Mouse (Mus musculus) forelimb bud, embryonic 11.5 days (tissue): ENCODE results near the gene A4galt.
A peak's percentile ranks its signal among the peaks of the same experiment; 100 is the strongest.

Experiments
- DNase-seq: peaks from one replicate; pipeline ENCODE4 v3.0.0-alpha.2; 2012; ENCODE audit warnings: low read depth, low spot score

The A4galt gene

DNA sequence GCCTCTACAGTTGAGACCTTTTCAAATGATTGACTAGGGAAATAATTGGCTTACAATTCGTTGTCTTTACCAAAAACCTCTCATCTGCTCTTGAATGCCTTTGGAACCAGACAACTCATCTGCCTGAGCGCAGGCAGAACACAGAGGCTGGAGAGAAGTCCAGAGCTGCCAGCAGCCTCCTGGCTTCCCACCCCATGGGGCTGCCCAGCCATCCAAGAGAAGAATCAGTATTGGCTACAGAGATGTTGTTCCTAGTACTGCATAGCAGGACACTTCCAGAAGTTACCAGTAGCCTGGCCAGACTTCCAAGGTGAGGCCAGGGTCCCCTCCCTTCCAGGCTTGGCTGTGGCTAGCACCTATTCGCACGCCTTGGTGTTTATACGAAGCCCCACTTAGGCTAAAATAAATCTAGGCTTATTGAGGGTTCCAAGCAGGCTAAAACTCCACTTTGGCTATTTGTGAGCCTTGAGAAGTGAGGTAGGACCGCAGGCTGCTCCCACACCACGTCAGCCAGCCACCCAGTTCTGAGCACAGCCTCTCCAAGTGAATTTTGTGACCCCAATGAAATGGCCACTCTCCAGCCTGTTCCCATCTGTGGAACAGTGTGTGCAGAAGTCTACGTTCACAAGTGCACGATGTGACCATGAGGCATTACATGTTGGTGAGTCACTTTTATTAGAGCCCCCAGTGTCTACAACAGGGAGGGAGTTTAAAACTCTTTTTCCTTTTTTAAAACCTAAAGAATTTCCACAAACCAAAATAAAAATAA lies 25.3 kb downstream of the A4galt start:
- no peak for DNase-seq

DNA sequence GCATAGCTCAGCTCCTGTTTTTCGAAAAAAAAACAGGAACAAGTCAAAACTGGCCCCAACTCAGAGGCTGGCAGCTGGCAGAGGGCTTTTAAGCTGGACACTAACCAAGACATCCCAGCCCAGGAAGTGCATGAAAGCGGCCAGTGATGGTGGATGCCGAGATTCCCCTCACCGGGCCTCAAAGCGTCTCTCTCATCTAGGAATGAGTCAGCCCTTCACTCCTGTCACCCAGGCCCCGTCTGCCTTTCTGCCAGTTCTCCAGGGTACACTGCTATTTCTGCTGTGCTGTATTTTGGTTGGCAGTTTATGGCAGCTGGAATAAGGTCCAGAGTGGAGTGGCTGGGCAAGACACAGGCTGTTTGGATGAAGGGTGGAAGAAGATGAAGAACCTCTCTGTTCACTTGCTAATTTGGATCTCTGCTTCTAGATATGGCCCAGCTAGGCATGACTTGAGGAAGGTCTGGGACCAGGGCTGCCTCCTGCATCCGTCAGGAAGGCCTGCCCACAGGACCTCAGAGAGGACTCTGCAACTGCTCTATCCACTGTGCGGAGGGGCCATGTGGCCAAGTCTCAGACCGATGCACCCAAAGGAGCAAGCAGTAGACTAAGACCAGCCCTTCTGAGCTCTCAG lies 27.3 kb downstream of the A4galt start:
- DNase-seq, result no peak

DNA sequence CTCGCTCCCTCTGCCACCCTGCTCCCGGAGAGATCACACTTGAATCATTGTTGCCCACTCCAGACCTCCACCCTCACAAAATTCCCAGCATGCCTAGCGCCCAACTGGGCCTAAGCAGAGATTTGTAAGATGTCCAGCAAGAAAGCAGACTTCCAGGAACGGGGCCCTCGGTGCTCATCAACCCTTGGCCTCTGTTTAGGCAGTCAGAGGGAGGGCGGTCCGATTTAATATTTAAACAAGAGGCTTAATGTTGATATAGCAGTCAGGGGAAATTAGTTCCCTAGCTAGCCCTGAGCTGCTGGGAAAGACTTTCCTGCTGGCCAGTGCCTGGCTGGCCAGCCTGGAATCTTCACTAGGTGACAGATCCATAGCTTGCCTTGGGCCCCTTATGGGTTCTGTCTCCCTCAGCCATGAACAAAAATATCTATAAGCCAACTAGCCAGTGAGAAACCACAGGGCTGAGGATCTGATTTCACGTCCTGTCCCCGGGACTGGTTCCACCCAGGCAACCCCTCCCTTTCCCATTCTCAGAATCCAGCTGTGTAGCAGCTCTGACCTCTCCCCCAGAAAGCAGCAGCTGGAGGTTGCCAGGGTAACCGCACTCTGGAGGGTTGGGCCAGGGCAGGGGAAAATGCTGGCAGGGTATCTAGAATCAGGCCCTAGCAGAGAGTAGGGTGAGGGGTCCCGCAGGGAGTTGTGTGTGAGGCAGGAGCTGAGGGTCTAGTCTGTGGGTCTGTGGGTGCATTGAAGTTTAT lies 28.2 kb downstream of the A4galt start:
- DNase-seq, result peak; percentile 87

DNA sequence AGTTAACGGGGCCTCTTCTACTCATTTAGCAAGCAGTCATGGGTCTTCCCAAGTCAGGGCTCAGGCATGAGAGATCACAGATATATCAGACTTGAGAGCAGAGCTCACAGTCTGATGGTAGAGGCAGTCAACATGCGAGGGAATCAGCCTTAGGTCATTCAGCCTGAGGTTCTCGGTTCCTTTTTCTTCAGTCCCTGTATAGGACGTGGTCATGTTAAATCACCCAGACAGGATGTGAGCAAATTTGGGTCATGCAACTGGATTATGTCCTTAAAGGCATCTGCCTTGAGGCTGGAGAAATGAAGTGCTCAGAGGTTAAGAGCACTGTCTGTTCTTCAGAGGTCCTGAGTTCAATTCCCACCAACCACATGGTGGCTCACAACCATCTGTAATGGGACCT lies 29.9 kb downstream of the A4galt start:
- DNase-seq, result no peak

DNA sequence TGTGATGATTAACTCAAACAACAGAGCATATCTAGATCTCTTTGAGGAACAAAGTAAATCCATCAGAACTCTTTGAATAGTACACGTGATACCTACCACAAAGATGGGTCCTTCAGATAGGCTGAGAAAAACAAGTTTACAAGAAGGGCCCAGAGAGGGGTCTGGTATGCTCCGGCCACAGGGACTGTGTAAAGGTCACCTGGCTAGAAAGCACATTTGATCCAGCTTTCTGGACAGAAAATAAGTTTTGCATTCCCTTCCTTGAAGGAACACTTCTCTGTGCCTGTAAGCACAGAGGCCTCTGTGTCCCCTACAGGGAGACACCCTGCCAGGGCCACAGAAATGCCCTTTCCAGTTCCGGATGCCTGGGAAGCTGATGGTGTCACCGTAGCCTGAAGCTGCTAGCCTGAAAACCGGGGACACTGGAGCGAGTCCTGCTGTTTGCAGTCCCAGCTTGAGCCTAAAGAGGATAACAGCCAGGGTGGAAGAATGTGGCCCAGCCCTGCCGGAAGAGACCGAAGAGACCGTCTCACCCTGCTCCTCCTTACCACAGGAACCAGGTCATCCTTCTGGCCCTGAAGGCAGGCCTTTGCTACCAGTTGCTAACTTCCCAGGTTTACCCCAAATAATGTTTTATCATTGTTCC lies 31.1 kb downstream of the A4galt start:
- DNase-seq, result no peak

DNA sequence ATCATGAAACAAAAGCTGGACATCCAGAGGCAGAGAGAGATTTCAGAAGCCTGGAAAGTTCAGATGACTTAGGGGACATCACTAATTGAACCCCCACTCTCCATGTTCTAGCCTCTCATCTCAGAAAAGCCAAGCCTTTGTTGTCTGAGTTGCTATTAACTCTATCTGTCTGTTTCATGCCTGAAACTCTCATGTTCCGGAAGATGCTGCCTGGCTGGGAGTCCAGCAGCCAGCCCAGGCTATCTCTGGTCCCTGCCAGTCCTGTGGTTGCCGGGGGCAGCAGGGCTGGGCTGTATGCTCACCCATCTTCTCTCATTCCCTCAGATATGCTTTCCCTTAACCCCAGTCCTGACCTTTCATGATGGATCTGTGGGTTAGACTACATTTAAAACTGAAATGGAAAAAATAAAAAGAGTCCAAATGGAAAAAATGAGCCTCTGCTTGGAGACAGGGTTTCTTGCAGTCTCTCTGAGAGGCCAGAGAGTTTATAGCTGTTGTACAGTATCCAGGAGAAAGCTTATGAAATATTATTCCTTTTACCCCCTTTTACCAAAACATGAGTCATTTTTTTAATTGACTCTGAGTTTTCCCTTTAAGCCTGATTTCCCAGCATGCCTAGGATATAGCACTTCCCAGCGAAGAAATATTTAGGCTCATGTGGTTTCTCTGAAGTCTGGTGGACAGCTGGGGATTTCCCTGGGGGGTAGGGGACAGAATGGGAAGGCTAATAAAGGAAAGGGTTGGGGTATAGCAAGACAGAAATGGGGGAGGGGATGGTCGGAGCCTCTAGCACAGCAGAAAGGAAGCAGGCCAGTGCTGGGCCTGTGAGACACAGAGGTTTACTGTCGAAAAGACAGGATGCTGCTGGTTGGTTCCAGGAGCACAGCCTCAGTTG lies 36.0 kb downstream of the A4galt start:
- DNase-seq, result peak; percentile 56

DNA sequence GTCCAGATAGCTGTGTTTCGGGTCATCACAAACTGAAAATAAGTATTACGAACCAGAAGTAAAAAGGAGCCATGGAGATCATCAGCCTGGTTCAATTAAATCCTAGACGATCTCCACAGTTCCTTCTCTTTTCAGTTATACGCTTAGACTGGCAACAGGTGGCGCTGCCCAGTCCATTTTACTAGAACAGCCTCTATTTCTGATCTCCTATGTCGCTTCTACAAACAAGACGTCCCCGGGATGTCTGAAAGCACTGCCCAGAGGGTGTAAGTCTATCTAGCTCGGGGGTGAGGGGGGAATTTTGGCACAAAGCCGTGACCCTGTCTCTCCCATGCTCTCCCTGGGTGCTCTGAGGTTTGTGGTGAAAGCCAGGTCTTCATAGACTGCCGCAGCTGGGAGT lies 41.3 kb downstream of the A4galt start:
- peak; percentile 56 for DNase-seq

DNA sequence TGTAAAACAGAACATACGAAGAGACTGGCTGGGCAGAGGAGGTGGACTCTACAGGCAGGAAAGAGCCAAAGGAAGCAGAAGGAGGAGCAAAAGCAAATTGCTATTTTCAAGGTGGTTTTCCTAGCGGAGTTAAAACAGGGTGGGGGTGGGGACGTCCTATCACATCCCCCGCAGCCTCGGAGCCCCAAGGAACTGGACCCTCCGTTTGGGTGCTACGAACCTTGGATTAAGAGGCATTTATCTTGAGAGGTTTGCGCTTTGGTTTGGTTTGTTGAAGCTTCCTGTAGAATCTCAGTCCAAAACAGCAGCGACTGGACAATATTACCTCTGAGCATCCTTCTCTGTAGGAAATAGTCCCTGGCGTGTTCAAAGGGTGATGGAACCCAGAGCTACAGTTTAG lies 41.9 kb downstream of the A4galt start:
- no peak for DNase-seq

DNA sequence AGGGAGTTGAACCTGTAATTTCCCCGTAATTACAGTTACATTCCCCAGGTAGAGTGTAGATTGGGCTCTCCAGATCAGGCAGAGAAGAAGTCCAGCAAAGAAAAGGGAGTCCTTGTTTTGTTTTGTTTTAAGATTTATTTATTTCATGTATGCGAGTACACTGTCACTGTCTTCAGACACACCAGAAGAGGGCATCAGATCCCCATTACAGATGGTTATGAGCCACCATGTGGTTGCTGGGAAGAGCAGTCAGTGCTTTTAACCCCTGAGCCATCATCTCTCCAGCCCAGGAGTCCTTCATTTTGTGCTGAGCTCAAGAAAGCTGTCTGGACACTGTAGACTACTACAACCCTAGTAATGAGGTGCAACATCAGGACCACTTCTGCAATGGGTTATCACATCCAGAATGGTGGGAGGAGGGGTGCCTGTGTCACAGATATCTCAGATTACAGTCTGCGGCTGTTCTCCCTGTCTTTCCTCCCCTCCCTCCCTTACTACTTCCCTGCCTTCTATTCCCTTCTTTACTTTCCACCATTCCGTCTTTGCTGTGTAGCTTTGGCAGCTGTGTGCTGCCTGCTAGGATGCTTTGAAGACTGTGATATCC lies 42.4 kb downstream of the A4galt start:
- peak; percentile 49 for DNase-seq

DNA sequence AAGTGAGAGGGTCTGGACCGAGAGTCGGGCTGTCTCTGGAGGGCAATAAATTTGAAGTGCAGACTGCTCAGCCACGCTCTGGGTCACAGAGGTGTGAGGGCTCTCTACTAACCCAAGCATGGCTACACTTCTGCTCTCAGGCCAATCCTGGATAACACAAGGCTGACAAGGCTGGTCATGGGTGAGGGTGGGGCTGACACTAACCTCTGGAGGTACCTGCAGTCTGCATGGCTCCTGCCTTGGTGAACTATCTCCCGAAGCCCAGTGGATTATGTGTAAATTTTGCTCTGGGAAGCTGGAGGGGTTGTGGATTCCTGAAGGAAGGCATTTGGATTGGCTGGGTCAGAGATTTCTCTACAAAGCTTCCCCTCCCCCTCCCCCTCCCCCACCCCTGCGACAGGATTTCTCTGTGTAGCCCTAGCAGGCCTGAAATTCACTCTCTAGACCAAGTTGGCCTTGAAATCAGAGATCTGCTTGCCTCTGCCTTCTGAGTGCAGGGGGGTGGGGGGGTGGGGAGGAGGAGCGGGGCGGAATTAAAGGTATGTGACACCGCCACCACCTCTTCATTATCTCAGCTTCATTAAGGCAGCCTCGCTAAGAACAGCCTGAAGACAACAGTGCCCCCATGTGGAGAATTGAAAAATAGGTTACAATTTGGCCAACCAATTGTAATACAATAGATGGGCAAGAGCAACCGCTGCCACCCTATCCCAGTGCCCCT lies 46.7 kb downstream of the A4galt start:
- DNase-seq, result peak; percentile 45

DNA sequence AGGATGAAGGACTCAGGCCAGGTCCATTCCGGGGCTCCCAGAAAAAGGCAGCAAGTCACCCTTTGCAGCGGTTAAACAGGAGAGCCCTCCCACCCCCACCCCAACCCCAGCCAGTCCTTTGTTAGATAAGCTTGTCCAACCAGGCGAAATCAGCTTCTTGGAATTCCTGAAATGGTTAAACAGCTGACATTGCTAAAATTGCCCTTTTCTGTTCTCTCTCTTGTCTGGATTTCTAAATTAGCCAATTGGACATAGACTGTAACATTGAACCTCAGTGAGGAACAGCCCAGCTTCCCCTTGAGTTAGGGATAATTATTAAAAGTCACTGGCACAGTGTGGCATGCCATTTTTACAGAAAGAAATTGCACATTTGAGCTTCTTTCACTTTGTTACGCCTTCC lies 49.2 kb downstream of the A4galt start:
- no peak for DNase-seq

DNA sequence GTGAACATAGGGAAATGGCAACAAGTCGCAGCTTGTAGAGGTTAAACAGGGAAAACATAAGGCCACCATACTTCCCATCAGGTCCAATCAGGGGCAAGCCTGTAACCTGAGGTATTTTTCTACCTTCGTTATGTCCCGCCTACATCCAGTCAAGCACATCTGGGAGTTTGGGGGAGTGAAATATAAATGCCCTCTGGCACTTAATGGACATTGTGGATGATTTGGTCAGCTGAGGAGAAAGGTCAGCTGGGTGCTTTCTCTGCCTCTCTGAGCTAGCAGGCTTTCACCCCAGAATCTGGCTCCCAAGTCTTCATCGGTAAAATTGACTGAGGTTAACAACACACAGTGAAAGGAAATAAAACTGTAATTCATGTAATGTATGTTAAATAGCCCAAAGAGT lies 58.2 kb downstream of the A4galt start:
- no peak for DNase-seq

DNA sequence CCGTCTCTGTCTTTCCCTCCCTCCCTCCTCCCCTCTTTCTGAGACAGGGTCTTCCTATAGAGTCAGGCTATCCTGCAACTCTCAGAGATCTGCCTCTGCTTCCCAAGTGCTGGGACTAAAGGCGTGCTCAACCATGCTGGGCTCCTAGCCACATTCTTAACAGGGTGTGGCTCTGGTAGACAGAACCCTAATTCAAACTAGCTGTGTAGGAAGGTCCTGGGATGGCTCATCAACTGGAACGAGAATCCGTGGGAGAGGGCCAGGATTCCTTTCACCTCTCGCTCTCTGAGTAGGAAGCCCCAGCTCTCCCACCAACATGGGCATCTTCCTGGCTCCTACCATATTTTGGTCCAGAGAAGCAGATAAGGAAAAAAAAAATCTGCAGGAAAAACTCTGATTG lies 69.2 kb downstream of the A4galt start:
- no peak for DNase-seq

DNA sequence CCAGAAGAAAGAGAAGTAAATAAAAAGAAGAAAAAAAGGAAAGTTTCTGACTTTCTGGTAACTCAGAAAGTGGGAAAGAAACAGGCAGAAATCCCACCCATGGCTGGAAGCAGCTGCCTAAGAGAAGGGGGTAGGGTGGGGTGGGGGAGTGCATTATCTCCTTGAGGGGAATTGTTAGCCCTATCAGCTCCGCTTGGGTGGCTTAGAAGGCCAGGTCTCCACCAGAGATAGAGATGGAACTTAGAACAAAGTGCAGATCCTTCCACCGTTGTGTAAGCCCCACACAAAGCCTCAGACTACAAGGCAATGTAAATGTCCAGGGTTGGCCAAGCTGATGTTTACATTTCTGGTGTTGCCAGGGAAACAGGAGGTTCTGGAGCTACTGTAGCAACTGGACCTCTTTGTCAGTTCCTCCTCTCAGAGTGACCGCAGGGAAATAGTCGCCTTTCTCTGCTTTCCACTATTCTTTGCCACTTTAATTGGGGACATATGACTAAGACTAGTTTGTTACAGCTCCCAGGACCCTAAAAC lies 69.7 kb downstream of the A4galt start:
- no peak for DNase-seq

DNA sequence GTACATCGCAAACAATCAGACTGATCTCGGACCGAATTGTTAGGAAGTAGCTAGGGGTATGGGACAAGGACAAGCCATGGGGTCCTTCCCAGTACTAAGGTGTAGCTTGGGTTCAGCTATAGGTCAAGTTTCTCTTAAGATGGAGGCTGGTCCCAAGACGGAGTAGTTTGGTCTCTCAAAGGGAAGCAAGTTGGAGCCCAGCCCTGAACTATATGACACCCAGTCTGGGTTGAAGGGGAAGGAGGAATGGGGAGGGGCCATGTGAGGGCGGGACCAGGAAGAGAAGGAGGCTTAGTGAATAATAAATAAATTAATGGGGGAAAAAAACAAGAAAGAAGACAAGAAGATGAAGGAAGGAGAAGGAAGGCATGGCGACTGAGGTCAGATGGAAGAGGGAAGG lies 71.6 kb downstream of the A4galt start:
- no peak for DNase-seq
